Mouse (Mus musculus): Measurements from ENCODE around the gene Olfr464.

DNA sequence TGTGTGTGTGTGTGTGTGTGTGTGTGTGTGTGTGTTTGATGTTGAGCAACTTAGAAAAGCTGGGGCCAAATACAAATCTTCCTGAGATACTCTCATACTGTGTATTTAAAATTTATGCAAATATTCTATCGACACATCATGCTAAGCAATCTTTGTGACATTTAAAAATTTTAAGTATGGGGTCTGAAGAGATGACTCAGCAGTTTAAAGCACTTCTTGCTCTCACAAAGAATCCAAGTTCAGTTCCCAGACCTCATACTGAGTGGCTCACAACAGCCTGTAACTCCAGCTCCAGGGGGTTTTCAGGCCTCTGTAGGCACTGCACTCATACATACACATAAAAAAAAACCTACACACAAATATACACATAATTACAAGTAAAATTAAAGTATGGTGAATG is 4.8 kb downstream of the Olfr464 start:
- TF ChIP-seq JUN (IDR thresholded peaks at IDR 0.05; ENCODE audit: insufficient read depth, low read depth, low read length) (no peak), CTCF (conservative IDR thresholded peaks at IDR 0.05 in 1 of 2, IDR thresholded peaks at IDR 0.05 in 1 of 2; ENCODE audit: low read depth in 2 of 2, low read length in 2 of 2) (no peak), NELFE (IDR thresholded peaks at IDR 0.05; ENCODE audit: low read depth, low read length) (no peak)
